In the genomic region with DNA sequence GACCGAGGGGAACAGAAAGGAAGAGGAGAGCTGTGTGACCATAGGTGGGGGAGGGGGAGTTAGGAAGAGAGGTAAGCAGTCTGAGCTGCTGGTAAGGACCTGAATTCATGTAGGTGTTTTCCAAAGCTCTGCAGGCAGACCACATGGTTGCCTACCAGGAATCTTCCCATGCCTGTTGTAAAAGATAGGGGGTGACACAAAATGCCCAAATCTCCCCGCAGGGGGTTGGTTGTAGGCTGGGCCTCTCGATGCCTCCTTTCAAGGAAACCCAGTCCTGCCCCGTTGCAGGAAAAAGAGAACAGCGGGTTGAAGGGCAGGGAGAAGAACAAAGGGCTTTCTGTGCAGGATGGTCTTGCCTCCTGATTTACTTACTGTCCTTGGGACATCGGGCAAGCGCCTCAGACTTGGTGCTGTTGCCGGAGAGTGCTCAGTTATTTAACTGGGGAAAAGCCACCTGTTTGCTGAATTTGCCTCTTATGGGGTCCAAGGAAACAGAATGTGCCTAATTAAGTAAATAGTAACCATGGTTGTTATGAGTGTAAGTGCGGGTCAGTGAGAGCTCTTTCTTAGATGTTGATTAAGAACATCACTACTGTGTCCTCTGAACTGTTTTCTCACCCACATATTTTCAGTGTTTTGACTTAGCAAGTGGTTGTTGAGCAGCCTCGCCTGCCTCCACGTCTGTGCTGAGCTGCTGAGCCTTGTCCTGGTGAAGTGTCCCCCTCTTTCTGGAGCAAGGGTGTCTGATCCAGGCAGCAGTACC, we compare ENCODE assay signal across 8 mouse cellular contexts.
DNase-seq lines count a peak whose midpoint lies in the region; ATAC-seq and TF ChIP-seq lines count a peak whose summit lies in the region.

No protein-coding gene starts in this region.

- H3K36me3 ChIP-seq in limb, embryonic 14.5 days (ENCODE audit: control insufficient read depth, insufficient read depth, low read length), result no peaks in the 10 kb centered on the region
- no peaks in the 10 kb centered on the region for H3K36me3 ChIP-seq in midbrain, embryonic 15.5 days (replicated peaks)

- peak overlapping the region; percentile 64 for H3K4me2 ChIP-seq in limb, embryonic 14.5 days (replicated peaks; ENCODE audit: low read depth, low read length, severe bottlenecking)
- peak overlapping the region; percentile 63 for H3K4me2 ChIP-seq in midbrain, embryonic 15.5 days

- peaks cover 18% of the 10 kb centered on the region for H3K4me1 ChIP-seq in limb, embryonic 14.5 days (ENCODE audit: control insufficient read depth, insufficient read depth, low read length)
- H3K4me1 ChIP-seq in midbrain, embryonic 15.5 days, result peaks cover 14% of the 10 kb centered on the region

- no peaks in the 10 kb centered on the region for H3K27me3 ChIP-seq in limb, embryonic 14.5 days (ENCODE audit: control insufficient read depth, insufficient read depth, low read length)
- H3K27me3 ChIP-seq in midbrain, embryonic 15.5 days (replicated peaks), result no peaks in the 10 kb centered on the region

- 0 out of 2 replicates have a peak overlapping the region, but pooled peaks have one; percentile 15 for H3K27ac ChIP-seq in limb, embryonic 14.5 days (replicated peaks; ENCODE audit: low read depth, low read length)
- 0 out of 2 replicates have a peak overlapping the region, but pooled peaks have one; percentile 8 for H3K27ac ChIP-seq in midbrain, embryonic 15.5 days

- ATAC-seq in inflammation-experienced regulatory T-cells, adult 6 months, result peak; percentile 32
- ATAC-seq in limb, embryonic 14.5 days (ENCODE audit: low FRiP score, low read depth), result no peak
- ATAC-seq in midbrain, embryonic 15.5 days (replicated peaks), result peak; percentile 69

- peak overlapping the region; percentile 54; the same call in 1 of the 2 replicates for H3K9ac ChIP-seq in limb, embryonic 14.5 days (ENCODE audit: low read depth, low read length, severe bottlenecking)
- H3K9ac ChIP-seq in midbrain, embryonic 15.5 days, result peak overlapping the region; percentile 37; the same call in 1 of the 2 replicates

- TF ChIP-seq POLR2A in limb, embryonic 14.5 days (IDR thresholded peaks at IDR 0.05; ENCODE audit: borderline replicate concordance, extremely low read depth, insufficient read depth, insufficient read length), result no peak

- peak overlapping the region; percentile 34 for H3K4me3 ChIP-seq in limb, embryonic 14.5 days (replicated peaks; ENCODE audit: low read length)
- H3K4me3 ChIP-seq in midbrain, embryonic 15.5 days, result peak overlapping the region; percentile 37

- WGBS in limb, embryonic 14.5 days, result 26% methylated on average over 11 of the region's 11 CpGs
- WGBS in midbrain, embryonic 15.5 days, result 19% methylated on average over 11 of the region's 11 CpGs

- H3K9me3 ChIP-seq in limb, embryonic 14.5 days (ENCODE audit: control insufficient read depth, low read length), result no peaks in the 10 kb centered on the region
- H3K9me3 ChIP-seq in midbrain, embryonic 15.5 days, result no peaks in the 10 kb centered on the region

- peak; percentile 53 for DNase-seq in layer of hippocampus, adult 11-12 months (ENCODE audit: low spot score)
- DNase-seq in layer of hippocampus, adult 9-10 months (ENCODE audit: low spot score), result no peak
- DNase-seq in cerebellum, adult 9-11 months, result peak; percentile 63
- peak; percentile 23 to 33 for DNase-seq in frontal cortex, postnatal 36 days (ENCODE audit: low spot score in 2 of 2)
- DNase-seq in limb, embryonic 14.5 days (ENCODE audit: low spot score), result no peak
- DNase-seq in yolk sac, embryonic 10.5 days (ENCODE audit: low spot score), result no peak

Comparison
In these comparisons a context has a peak if more than half of its experiments do, and no peak if none do; other contexts are left out.
1. DNase-seq: peak in layer of hippocampus, adult 11-12 months (single experiment), cerebellum, adult 9-11 months (single experiment) and frontal cortex, postnatal 36 days (2 of 2); none in layer of hippocampus, adult 9-10 months (single experiment), limb, embryonic 14.5 days (single experiment) and yolk sac, embryonic 10.5 days (single experiment).